Mouse (Mus musculus) bone marrow macrophage, adult 2 months (primary cell): ENCODE measurements at regions not wholly inside any gene's neighbourhood (a gene's known extent, or its start where the extent isn't known, plus 50 kb on each side); places are given as distances from the start of the nearest gene placed in this dataset.

ENCODE experiments used
- CTCF ChIP-seq: IDR thresholded peaks from 2 replicates; pipeline ENCODE4 v1.5.1; 2012; ENCODE audit warnings: low read depth, mild to moderate bottlenecking, low read length, moderate library complexity
- POLR2A ChIP-seq: IDR thresholded peaks from 2 replicates; pipeline ENCODE4 v1.6.1; 2012; ENCODE audit warnings: mild to moderate bottlenecking, low read depth, low read length, borderline replicate concordance

- TF ChIP-seq CTCF (no peak), POLR2A (no peak)
These were observed 78.3 kb upstream of the Tet2 start for GRCm38 (mm10) chr3:133623201-133623744.
